Mouse (Mus musculus) layer of hippocampus, adult 6 months (tissue): ENCODE measurements around the gene Atp4b. TPM values are rescaled to one million over a fixed set of nuclear protein-coding genes. Genes with fewer than 3 reads are reported as not detected.

Source experiments
- long read RNA-seq, 2 experiments: library from polyadenylated mRNA; unstranded; transcript quantifications; one replicate each; pipeline ENCODE4 v2.0.0; 2019 to 2020
- polyA plus RNA-seq: library from polyadenylated mRNA; unstranded; fragments of <200 nt; fragmentation: Nextera tagmentation; gene quantifications from 2 replicates; pipeline ENCODE4 v1.2.3, GENCODE M21; 2021

The Atp4b gene
- polyA plus RNA-seq: not detected in 2 replicates
- long read RNA-seq, experiment 1: 0 reads
- long read RNA-seq, experiment 2: 0 reads

DNA sequence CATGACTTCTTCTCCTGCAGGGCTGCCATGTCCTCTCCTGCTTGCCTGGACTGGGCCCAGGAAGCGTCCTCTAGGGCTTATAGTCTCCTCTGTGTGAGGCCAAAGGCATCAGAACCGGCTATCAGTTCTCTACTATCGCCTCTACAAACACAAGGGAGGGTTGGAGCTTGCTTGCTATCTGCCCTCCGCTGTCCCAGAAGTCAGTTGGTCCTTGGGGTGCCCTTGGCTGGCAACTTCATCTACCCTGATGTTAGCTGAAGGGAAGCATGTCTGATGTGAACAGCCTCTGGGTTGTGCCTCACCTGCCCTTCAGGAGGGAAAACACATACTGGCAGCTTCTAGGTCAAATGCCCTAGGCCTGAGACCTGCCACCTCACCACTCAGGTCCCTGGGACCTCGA lies at the start of gene Atp4b:
Gene Atp4b, minus strand, starts transcription at position 101 of the 400 bp plus-strand sequence.

DNA sequence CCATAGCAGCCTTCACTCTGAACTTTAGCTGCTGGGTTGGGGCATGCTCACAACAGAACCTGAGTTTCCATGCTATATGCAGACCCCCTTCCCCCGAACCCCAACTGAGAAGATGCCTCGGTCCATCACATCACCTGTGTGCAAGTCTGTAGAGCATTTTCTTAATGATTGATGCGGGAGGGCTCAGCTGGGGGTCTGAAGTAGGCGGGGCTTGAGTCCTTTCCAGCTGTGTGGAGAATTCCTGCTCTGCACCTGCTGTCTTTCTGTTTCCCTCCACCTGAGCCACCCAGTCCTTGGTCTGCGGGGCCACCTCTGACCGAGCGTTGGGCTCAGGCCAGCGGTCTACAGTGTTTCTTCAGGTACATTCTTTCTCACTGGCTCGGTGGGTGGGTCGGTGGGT lies 38.3 kb upstream of the Atp4b start, which contains the start of gene Tmem255b:
Gene Tmem255b, plus strand, starts transcription at position 301 of the 400 bp plus-strand sequence.

DNA sequence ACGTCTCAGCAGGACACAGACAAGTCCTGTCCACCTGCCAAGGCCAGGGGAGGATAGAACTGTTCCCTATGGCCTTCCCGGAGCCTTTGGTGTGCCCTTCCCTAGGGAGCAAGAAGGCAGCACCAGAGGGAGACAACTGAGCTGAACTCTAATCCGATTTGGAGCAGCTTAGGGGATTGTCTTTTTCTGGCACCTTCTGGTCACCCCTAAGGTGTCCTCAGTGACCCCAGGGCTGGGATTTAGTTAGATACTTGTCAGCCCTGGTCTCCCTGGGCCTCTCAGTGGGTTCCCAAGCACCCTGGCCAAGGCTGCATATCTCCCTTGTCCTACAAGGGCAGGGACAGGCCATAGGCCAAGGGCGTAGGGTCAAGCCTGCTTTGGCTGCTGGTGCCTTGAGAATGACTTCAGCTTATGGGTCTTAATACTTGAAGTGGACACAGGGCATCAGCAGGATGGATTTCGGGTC lies 8.1 kb upstream of the Atp4b start, which contains the start of gene Grk1:
Gene Grk1, plus strand, starts transcription at position 416 of the 466 bp plus-strand sequence.

DNA sequence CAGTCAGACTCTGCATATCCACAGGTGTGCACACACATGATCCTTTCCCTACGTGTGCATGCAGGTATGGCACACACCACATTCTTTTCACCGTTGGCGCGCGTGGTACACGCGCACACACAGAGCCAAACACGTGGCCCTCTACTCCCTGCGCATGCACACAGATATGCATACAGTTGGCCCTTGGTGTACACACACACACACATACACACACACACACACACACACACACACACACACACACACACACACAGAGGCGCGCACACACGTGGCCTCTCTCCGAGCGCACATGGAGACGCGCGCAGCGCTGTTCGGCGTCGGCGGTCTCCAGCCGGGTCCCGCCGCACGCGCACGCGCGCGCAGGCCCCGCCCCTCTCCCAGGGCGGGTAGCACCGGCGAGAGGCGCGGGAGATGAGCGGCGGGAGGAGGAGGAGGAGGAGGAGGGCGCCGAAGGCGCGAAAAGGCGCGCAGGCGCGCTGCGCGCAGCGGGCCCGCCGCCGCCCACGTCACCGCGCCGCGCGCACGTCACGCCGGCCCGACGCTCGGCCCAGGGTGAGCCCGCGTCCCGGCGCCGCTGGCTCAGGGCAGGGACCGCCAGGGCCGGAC lies 58.3 kb downstream of the Atp4b start, which contains the start of gene Tfdp1:
Gene Tfdp1, plus strand, starts transcription at position 497 of the 606 bp plus-strand sequence.

Other genes starting within 250 kb of the Atp4b start
- gene Lamp1, start 237.7 kb downstream of the Atp4b start, polyA plus RNA-seq: 264 and 344 TPM in 2 replicates
- 3.8 and 5.3 TPM in 2 replicates for gene Grtp1, start 196.2 kb downstream of the Atp4b start, polyA plus RNA-seq
- gene Adprhl1, start 142.7 kb downstream of the Atp4b start, polyA plus RNA-seq: not detected in 2 replicates
- gene Dcun1d2, start 108.7 kb downstream of the Atp4b start, polyA plus RNA-seq: 20.3 and 22.2 TPM in 2 replicates
- 26.9 and 27.5 TPM in 2 replicates for gene Tmco3, start 108.6 kb downstream of the Atp4b start, polyA plus RNA-seq
- gene Tfdp1, start 58.1 kb downstream of the Atp4b start, polyA plus RNA-seq: 34.3 and 41.7 TPM in 2 replicates
- gene Grk1, start 8.3 kb upstream of the Atp4b start, polyA plus RNA-seq: not detected in 2 replicates
- gene Tmem255b, start 38.4 kb upstream of the Atp4b start, polyA plus RNA-seq: 6.6 and 8.3 TPM in 2 replicates
- gene Gas6, start 97.7 kb upstream of the Atp4b start, polyA plus RNA-seq: 42.9 and 67.0 TPM in 2 replicates
- gene 1700029H14Rik, start 165.6 kb upstream of the Atp4b start, polyA plus RNA-seq: not detected in 2 replicates